Comparison of ENCODE assay signal across 10 mouse cellular contexts in genomic region chr16:44660996-44661876, GRCm38 (mm10).
A peak's percentile ranks its signal among the peaks of the same experiment; 100 is the strongest.
DNase-seq lines count a peak whose midpoint lies in the region; ATAC-seq and TF ChIP-seq lines count a peak whose summit lies in the region.
"Had no signal": no experiment of that assay in that cellular context is flagged by ENCODE, and none has a peak within 500 bp of the region (broad histone marks: within the 10 kb centered on the region; RNA-seq: fewer than 3 reads in every experiment).

No protein-coding gene starts in this region.

- no peaks in the 10 kb centered on the region for H3K27me3 ChIP-seq in embryonic facial prominence, embryonic 13.5 days
- H3K27me3 ChIP-seq in hindbrain, embryonic 14.5 days (ENCODE audit: control insufficient read depth, insufficient read depth, low read length) = no peaks in the 10 kb centered on the region
- H3K27me3 ChIP-seq in midbrain, embryonic 14.5 days (ENCODE audit: control insufficient read depth, insufficient read depth, low read length) = no peaks in the 10 kb centered on the region

- no peaks in the 10 kb centered on the region for H3K9me3 ChIP-seq in embryonic facial prominence, embryonic 13.5 days
- H3K9me3 ChIP-seq in hindbrain, embryonic 14.5 days (ENCODE audit: control insufficient read depth, low read length) = no peaks in the 10 kb centered on the region
- H3K9me3 ChIP-seq in midbrain, embryonic 14.5 days (ENCODE audit: control insufficient read depth, low read length) = no peaks in the 10 kb centered on the region

- 37% methylated on average over 4 of the region's 4 CpGs for WGBS in embryonic facial prominence, embryonic 13.5 days
- WGBS in hindbrain, embryonic 14.5 days = 21% methylated on average over 4 of the region's 4 CpGs
- WGBS in midbrain, embryonic 14.5 days = 15% methylated on average over 4 of the region's 4 CpGs

- H3K4me2 ChIP-seq in embryonic facial prominence, embryonic 13.5 days = no peak overlapping the region
- no peak overlapping the region for H3K4me2 ChIP-seq in hindbrain, embryonic 14.5 days (replicated peaks)
- H3K4me2 ChIP-seq in midbrain, embryonic 14.5 days (ENCODE audit: low read length) = no peak overlapping the region

- 0 out of 2 replicates have a peak, but pooled peaks have one; percentile 29 for ATAC-seq in embryonic facial prominence, embryonic 13.5 days (ENCODE audit: insufficient number of reproducible peaks, insufficient read depth, low FRiP score, low TSS enrichment, low read depth)
- peak; percentile 83; the same call in 1 of the 2 replicates for ATAC-seq in hindbrain, embryonic 14.5 days (ENCODE audit: low FRiP score)
- ATAC-seq in midbrain, embryonic 14.5 days (ENCODE audit: low FRiP score, low TSS enrichment) = peak; percentile 87

- H3K27ac ChIP-seq in embryonic facial prominence, embryonic 13.5 days = 0 out of 2 replicates have a peak overlapping the region, but pooled peaks have one; percentile 1
- H3K27ac ChIP-seq in hindbrain, embryonic 14.5 days = peak overlapping the region; percentile 46; the same call in 1 of the 2 replicates
- H3K27ac ChIP-seq in midbrain, embryonic 14.5 days (replicated peaks; ENCODE audit: low read depth, low read length) = peak overlapping the region; percentile 10

- peak; percentile 22; the same call in 1 of the 2 replicates for TF ChIP-seq CTCF in brain, embryonic 14.5 days (IDR thresholded peaks at IDR 0.05; ENCODE audit: borderline replicate concordance, extremely low read depth, insufficient read depth, insufficient read length)

- no peaks in the 10 kb centered on the region for H3K36me3 ChIP-seq in embryonic facial prominence, embryonic 13.5 days
- H3K36me3 ChIP-seq in hindbrain, embryonic 14.5 days (replicated peaks; ENCODE audit: control insufficient read depth, insufficient read depth) = no peaks in the 10 kb centered on the region
- H3K36me3 ChIP-seq in midbrain, embryonic 14.5 days (ENCODE audit: control insufficient read depth, insufficient read depth, low read length) = no peaks in the 10 kb centered on the region

- H3K9ac ChIP-seq in embryonic facial prominence, embryonic 13.5 days = no peak overlapping the region
- no peak overlapping the region for H3K9ac ChIP-seq in hindbrain, embryonic 14.5 days
- H3K9ac ChIP-seq in midbrain, embryonic 14.5 days (replicated peaks; ENCODE audit: low read length) = no peak overlapping the region

- TF ChIP-seq POLR2A in brain, embryonic 14.5 days (IDR thresholded peaks at IDR 0.05; ENCODE audit: borderline replicate concordance, extremely low read depth, insufficient read depth, insufficient read length, poor library complexity, severe bottlenecking) = no peak

- DNase-seq in brain, embryonic 14.5 days (ENCODE audit: low read depth) = peak; percentile 96
- peak; percentile 49 for DNase-seq in hindbrain, embryonic 14.5 days (ENCODE audit: low spot score)
- peak; percentile 71 for DNase-seq in midbrain, embryonic 14.5 days
- no peak for DNase-seq in spleen, postnatal 10 days (ENCODE audit: low spot score in 2 of 2)
- no peak for DNase-seq in right cerebral cortex, postnatal 25 days
- no peak for DNase-seq in right cerebral cortex, adult 2 months (ENCODE audit: low spot score in 2 of 2)
- DNase-seq in frontal cortex, adult 2 months (ENCODE audit: extremely low spot score in 1 of 2, low spot score in 1 of 2) = no peak
- DNase-seq: kidney, adult 11 months; right cerebral cortex, adult 18-20 months had no signal

- peaks cover 32% of the 10 kb centered on the region for H3K4me1 ChIP-seq in embryonic facial prominence, embryonic 13.5 days
- peaks cover 14% of the 10 kb centered on the region for H3K4me1 ChIP-seq in hindbrain, embryonic 14.5 days (replicated peaks; ENCODE audit: control insufficient read depth, insufficient read depth, low read length)
- peaks cover 12% of the 10 kb centered on the region; the same call in 1 of the 2 replicates for H3K4me1 ChIP-seq in midbrain, embryonic 14.5 days (ENCODE audit: control insufficient read depth, insufficient read depth, low read length)

- H3K4me3 ChIP-seq in embryonic facial prominence, embryonic 13.5 days = no peak overlapping the region
- H3K4me3 ChIP-seq in hindbrain, embryonic 14.5 days (replicated peaks; ENCODE audit: low read length) = no peak overlapping the region
- no peak overlapping the region for H3K4me3 ChIP-seq in midbrain, embryonic 14.5 days (replicated peaks; ENCODE audit: low read depth, low read length)

Comparison
In these comparisons a context has a peak if more than half of its experiments do, and no peak if none do; other contexts are left out.
1. DNase-seq: peak in brain, embryonic 14.5 days (single experiment), hindbrain, embryonic 14.5 days (single experiment) and midbrain, embryonic 14.5 days (single experiment); none in spleen, postnatal 10 days (0 of 2), right cerebral cortex, postnatal 25 days (single experiment), right cerebral cortex, adult 2 months (0 of 2) and frontal cortex, adult 2 months (0 of 2).
2. ATAC-seq: peak in every context shown above with its lines; median percentile 87 in midbrain, embryonic 14.5 days; 83 in hindbrain, embryonic 14.5 days; 29 in embryonic facial prominence, embryonic 13.5 days.
3. Peak in every context shown above with its lines, with median percentiles within 50 percentile points of each other: H3K27ac ChIP-seq.